Mouse (Mus musculus) midbrain, embryonic 12.5 days (tissue): Measurements from ENCODE around the gene AC109138.7. TPM values are rescaled to one million over a fixed set of nuclear protein-coding genes. Genes with fewer than 3 reads are reported as not detected.

Experiments used
- ATAC-seq: fragments of 200-750 bp; cut with Nextera tagmentation; 2 replicates; pipeline ENCODE4 v1.8.0; 2017; ENCODE audit warnings: low read depth, moderate TSS enrichment, moderate library complexity; ENCODE audit not compliant: low FRiP score
- H3K27ac ChIP-seq: fragments of 300-500 bp; sonication (generic); replicated peaks from 2 replicates; pipeline ENCODE4 v1.5.1; 2016; ENCODE audit warnings: mild to moderate bottlenecking
- H3K27me3 ChIP-seq: fragments of 300-500 bp; sonication (generic); 2 replicates; pipeline ENCODE4 v1.6.1; 2016; ENCODE audit warnings: mild to moderate bottlenecking
- H3K36me3 ChIP-seq: fragments of 300-500 bp; sonication (generic); 2 replicates; pipeline ENCODE4 v1.6.1; 2016
- H3K4me1 ChIP-seq: fragments of 300-500 bp; sonication (generic); 2 replicates; pipeline ENCODE4 v1.6.1; 2016
- H3K4me2 ChIP-seq: fragments of 300-500 bp; sonication (generic); replicated peaks from 2 replicates; pipeline ENCODE4 v1.6.1; 2016; ENCODE audit warnings: mild to moderate bottlenecking, moderate library complexity
- H3K4me3 ChIP-seq: fragments of 300-500 bp; sonication (generic); 2 replicates; pipeline ENCODE4 v1.5.1; 2016; ENCODE audit warnings: mild to moderate bottlenecking
- H3K9ac ChIP-seq: fragments of 300-500 bp; sonication (generic); replicated peaks from 2 replicates; pipeline ENCODE4 v1.6.1; 2016; ENCODE audit warnings: mild to moderate bottlenecking, moderate library complexity
- H3K9me3 ChIP-seq: fragments of 300-500 bp; sonication (generic); 2 replicates; pipeline ENCODE4 v1.6.1; 2016; ENCODE audit warnings: mild to moderate bottlenecking
- WGBS: fragments of 180-500 bp; shearing (Covaris S2); methylation state at CpG from one replicate; pipeline ENCODE4 v1.1.7; 2016; 5-methylcytosine and 5-hydroxymethylcytosine counted together
- polyA plus RNA-seq: library from polyadenylated mRNA; unstranded; fragments of >200 nt; fragmentation: Nextera tagmentation; extraction: Ambion mirVana; gene quantifications from 2 replicates; pipeline ENCODE4 v1.2.1, GENCODE M21; 2016

AC109138.7 gene
- polyA plus RNA-seq, 1 experiment from 2014 or later: not detected

GRCm38 (mm10) chr19:4211891-4212588 is 2.1 kb upstream of the AC109138.7 start:
- no peak overlapping the region for H3K27ac ChIP-seq
- H3K9me3 ChIP-seq: no peaks in the 10 kb centered on the region
- H3K36me3 ChIP-seq: no peaks in the 10 kb centered on the region
- H3K4me2 ChIP-seq: no peak overlapping the region
- peaks cover 71% of the 10 kb centered on the region for H3K27me3 ChIP-seq
- peaks cover 40% of the 10 kb centered on the region for H3K4me1 ChIP-seq
- no peak for ATAC-seq
- 14% methylated on average over 4 of the region's 4 CpGs for WGBS
- H3K9ac ChIP-seq: no peak overlapping the region
- no peak overlapping the region for H3K4me3 ChIP-seq

- ATAC-seq: 0 out of 2 replicates have a peak, but pooled peaks have one; percentile 32
- H3K4me1 ChIP-seq: peaks cover 44% of the 10 kb centered on the region
- H3K27me3 ChIP-seq: peaks cover 80% of the 10 kb centered on the region
- peak overlapping the region; percentile 98; the same call in 1 of the 2 replicates for H3K4me2 ChIP-seq
- H3K9ac ChIP-seq: no peak overlapping the region
- H3K27ac ChIP-seq: no peak overlapping the region
- 3% methylated on average over 9 of the region's 9 CpGs for WGBS
- H3K36me3 ChIP-seq: no peaks in the 10 kb centered on the region
- H3K9me3 ChIP-seq: no peaks in the 10 kb centered on the region
- H3K4me3 ChIP-seq: no peak overlapping the region
Measured at GRCm38 (mm10) chr19:4213524-4213974, 608 bp upstream of the AC109138.7 start.

DNA sequence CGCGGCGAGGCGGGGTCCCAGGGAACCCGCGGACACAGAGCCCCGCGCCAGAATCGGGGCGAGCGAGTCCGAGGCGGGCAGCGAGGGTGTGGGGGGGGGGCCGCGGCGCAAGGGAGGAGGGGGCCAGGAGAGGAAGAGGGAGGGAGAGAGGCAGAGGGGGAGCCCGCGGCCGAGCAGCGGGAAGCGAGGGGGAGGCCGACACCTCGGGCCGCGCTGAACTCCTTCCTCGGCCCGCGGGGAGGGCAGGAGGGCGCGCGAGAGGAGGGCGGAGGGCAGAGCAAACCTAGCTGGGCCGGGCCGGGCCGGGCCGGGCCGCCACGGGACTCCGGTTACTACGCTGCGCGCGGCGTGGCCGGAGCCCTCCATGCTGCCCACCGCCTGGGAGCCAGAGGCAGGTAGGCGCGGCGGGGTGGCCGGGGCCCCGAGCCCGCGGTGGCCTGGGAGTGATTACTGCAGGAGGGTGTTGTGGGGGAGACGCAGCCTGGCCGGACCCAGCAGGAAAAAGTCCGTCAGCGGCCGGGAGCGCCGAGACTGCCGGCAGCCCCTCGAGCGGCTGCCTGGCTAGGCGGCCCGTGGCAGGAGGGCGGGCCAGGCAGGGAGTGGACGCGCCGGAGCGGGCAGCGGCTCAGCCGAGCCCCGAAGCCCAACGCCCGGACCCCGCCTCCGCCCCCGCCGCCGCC is 754 bp downstream of the AC109138.7 start:
- H3K4me2 ChIP-seq: peak overlapping the region; percentile 98
- H3K4me3 ChIP-seq: peak overlapping the region; percentile 59
- H3K27ac ChIP-seq: no peak overlapping the region
- H3K4me1 ChIP-seq: peaks cover 44% of the 10 kb centered on the region
- H3K27me3 ChIP-seq: peaks cover 78% of the 10 kb centered on the region
- peak overlapping the region; percentile 72 for H3K9ac ChIP-seq
- WGBS: under 1% methylated on average over 44 of the region's 81 CpGs
- H3K36me3 ChIP-seq: no peaks in the 10 kb centered on the region
- peak; percentile 50 for ATAC-seq
- no peaks in the 10 kb centered on the region for H3K9me3 ChIP-seq

DNA sequence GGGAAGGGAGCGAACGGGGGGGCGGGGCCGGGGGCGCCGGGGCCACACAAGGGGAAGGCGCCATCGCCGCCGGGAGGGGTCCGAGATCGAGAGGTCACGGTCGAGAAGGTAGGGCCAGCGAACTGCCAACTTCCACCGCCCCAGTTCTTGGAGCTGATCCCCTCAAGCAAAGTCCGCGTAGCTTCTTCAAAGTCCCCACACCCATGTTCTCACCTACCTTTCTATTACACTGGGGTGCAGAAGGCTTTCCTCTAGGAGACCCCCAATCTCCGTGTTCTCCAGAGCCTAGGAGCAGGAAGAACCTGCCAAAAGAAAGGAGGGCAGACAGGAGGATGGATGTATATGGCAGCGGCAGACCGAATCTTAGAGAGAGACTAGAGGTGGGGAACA is 1.3 kb downstream of the AC109138.7 start:
- no peak for ATAC-seq
- H3K27ac ChIP-seq: no peak overlapping the region
- H3K4me1 ChIP-seq: peaks cover 48% of the 10 kb centered on the region
- H3K4me3 ChIP-seq: peak overlapping the region; percentile 59
- H3K9me3 ChIP-seq: no peaks in the 10 kb centered on the region
- peak overlapping the region; percentile 72 for H3K9ac ChIP-seq
- H3K27me3 ChIP-seq: peaks cover 81% of the 10 kb centered on the region
- no peaks in the 10 kb centered on the region for H3K36me3 ChIP-seq
- WGBS: 2% methylated on average over 18 of the region's 21 CpGs
- peak overlapping the region; percentile 98 for H3K4me2 ChIP-seq

DNA sequence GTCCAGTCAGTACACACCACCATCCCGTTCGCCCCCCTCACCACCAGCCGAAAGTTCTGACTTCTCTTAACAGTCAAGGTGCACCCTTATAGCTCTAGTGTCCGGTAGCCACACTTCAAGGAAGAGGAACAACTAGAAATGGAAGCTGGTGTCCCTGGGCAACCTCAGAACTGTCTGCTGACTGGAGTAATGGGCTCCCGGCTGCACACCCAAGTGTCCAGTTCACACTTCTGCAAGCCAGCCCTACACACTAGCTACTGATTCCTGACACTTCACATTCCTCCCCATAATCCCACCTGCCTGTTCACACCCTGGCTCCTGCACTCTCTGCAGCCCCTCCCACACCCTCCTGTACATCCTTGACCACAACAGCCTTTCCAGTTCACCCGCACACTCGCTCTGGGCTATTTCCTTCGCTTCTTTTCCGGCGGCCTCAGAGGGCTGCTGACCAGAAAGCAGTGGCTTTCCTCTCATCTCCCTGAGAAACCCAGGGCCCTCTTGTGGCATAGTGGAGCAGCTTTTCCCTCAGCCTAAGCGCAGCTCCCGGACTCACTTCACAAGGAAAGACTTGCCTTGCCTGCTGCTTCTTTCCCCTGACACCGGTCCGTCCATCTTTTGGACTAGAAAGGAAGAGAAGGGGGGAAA is 2.0 kb downstream of the AC109138.7 start:
- H3K9me3 ChIP-seq: no peaks in the 10 kb centered on the region
- H3K4me3 ChIP-seq: no peak overlapping the region
- peak overlapping the region; percentile 19; the same call in 1 of the 2 replicates for H3K4me2 ChIP-seq
- WGBS: 25% methylated on average over 14 of the region's 14 CpGs
- no peak overlapping the region for H3K9ac ChIP-seq
- H3K27ac ChIP-seq: no peak overlapping the region
- H3K4me1 ChIP-seq: peaks cover 52% of the 10 kb centered on the region
- no peaks in the 10 kb centered on the region for H3K36me3 ChIP-seq
- no peak for ATAC-seq
- H3K27me3 ChIP-seq: peaks cover 84% of the 10 kb centered on the region

DNA sequence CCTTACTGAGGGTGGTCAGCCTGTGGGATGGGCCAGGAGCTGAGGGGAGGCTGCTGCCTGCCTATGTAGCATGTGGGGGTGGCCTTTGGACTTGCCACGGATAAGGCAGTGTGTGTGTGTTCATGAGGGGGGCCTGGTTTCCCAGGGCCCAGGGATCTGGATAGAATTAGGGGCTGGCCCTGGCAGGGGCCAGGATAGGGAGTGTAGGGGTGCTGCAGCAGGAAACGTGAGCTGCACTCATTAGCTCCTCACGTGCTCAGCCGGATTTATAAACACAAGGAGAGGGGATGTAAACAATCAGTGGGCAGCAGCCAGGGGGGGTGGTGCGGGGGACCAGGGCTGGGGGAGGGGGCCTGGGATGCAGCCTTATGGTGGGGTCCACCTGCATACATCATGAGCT is 3.0 kb downstream of the AC109138.7 start:
- no peaks in the 10 kb centered on the region for H3K36me3 ChIP-seq
- H3K4me1 ChIP-seq: peaks cover 52% of the 10 kb centered on the region
- no peak overlapping the region for H3K4me2 ChIP-seq
- no peaks in the 10 kb centered on the region for H3K9me3 ChIP-seq
- H3K27me3 ChIP-seq: peaks cover 81% of the 10 kb centered on the region
- H3K9ac ChIP-seq: no peak overlapping the region
- H3K4me3 ChIP-seq: no peak overlapping the region
- H3K27ac ChIP-seq: no peak overlapping the region
- ATAC-seq: no peak
- WGBS: 14% methylated on average over 5 of the region's 5 CpGs

GRCm38 (mm10) chr19:4217855-4218254 is 3.7 kb downstream of the AC109138.7 start:
- peaks cover 79% of the 10 kb centered on the region for H3K27me3 ChIP-seq
- ATAC-seq: no peak
- 40% methylated on average over 3 of the region's 3 CpGs for WGBS
- peaks cover 45% of the 10 kb centered on the region for H3K4me1 ChIP-seq
- no peak overlapping the region for H3K9ac ChIP-seq
- H3K9me3 ChIP-seq: no peaks in the 10 kb centered on the region
- no peaks in the 10 kb centered on the region for H3K36me3 ChIP-seq
- H3K4me3 ChIP-seq: no peak overlapping the region
- no peak overlapping the region for H3K27ac ChIP-seq
- no peak overlapping the region for H3K4me2 ChIP-seq

- Histone ChIP-seq H3K9ac (no peak overlapping the region), H3K4me2 (no peak overlapping the region), H3K36me3 (no peaks in the 10 kb centered on the region), H3K4me3 (no peak overlapping the region), H3K4me1 (peaks cover 41% of the 10 kb centered on the region), H3K9me3 (no peaks in the 10 kb centered on the region), H3K27ac (no peak overlapping the region), H3K27me3 (peaks cover 75% of the 10 kb centered on the region)
- 89% methylated on average over 11 of the region's 11 CpGs for WGBS
- no peak for ATAC-seq
Measured at GRCm38 (mm10) chr19:4218293-4218692, 4.1 kb downstream of the AC109138.7 start.

GRCm38 (mm10) chr19:4218784-4219183 is 4.6 kb downstream of the AC109138.7 start:
- H3K9me3 ChIP-seq: no peaks in the 10 kb centered on the region
- WGBS: 76% methylated on average over 1 of the region's 1 CpGs
- peaks cover 36% of the 10 kb centered on the region for H3K4me1 ChIP-seq
- no peak overlapping the region for H3K4me2 ChIP-seq
- H3K36me3 ChIP-seq: no peaks in the 10 kb centered on the region
- no peak for ATAC-seq
- H3K27ac ChIP-seq: no peak overlapping the region
- peaks cover 70% of the 10 kb centered on the region for H3K27me3 ChIP-seq
- H3K9ac ChIP-seq: no peak overlapping the region
- H3K4me3 ChIP-seq: no peak overlapping the region

DNA sequence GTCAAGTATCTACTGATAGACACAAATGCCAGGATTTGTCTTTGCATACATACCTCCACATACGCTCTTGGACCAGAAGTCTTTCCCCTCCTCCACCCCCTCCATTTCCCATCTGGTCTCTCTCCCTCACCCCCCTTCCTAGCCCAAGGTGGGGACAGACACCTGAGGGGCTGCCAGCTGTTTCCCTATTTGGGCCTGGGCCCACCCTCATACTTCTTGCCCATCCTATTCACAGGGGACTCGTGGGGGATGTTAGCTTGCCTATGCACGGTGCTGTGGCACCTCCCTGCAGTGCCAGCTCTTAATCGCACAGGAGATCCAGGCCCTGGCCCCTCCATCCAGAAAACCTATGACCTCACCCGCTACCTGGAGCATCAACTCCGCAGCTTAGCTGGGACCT is 5.8 kb downstream of the AC109138.7 start:
- Histone ChIP-seq H3K9ac (no peak overlapping the region), H3K27me3 (peaks cover 58% of the 10 kb centered on the region), H3K4me2 (no peak overlapping the region), H3K4me1 (peaks cover 24% of the 10 kb centered on the region), H3K36me3 (no peaks in the 10 kb centered on the region), H3K4me3 (no peak overlapping the region), H3K27ac (no peak overlapping the region), H3K9me3 (no peaks in the 10 kb centered on the region)
- ATAC-seq: no peak
- 88% methylated on average over 6 of the region's 6 CpGs for WGBS

DNA sequence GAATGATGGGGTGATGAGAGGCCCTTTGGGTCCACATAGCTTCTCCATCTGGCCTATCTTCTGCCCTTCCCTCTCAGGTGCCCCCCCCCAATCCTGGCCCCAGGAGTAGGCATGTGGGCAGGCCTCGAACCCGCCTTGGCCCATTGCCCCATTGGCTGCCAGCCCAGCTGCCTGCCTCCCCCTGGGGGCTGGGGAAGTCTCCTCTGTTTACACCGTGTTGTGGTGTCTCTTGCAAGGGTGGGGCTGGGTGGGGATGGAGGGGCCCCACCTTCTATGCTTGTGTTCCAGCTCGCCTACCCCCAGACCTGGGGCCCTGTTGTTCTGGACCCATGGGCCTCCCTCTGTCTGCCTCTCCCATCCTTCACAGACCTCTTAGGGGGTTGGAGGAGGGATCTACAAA is 6.3 kb downstream of the AC109138.7 start:
- Histone ChIP-seq H3K9me3 (no peaks in the 10 kb centered on the region), H3K4me1 (peaks cover 20% of the 10 kb centered on the region), H3K36me3 (no peaks in the 10 kb centered on the region), H3K4me3 (no peak overlapping the region), H3K9ac (no peak overlapping the region; the same call in 1 of the 2 replicates), H3K27me3 (peaks cover 54% of the 10 kb centered on the region), H3K4me2 (no peak overlapping the region), H3K27ac (no peak overlapping the region)
- WGBS: 71% methylated on average over 4 of the region's 4 CpGs
- no peak for ATAC-seq
